Mouse (Mus musculus): ENCODE data around the gene Rab5c.

Rab5c gene

GRCm38 (mm10) chr11:100752294-100752693, 14.3 kb upstream of the Rab5c start:
- DNase-seq (ENCODE audit: low spot score) = no peak

- DNase-seq (ENCODE audit: low spot score) = no peak
These were observed 12.1 kb upstream of the Rab5c start for GRCm38 (mm10) chr11:100750127-100750526.

GRCm38 (mm10) chr11:100749469-100749868, 11.5 kb upstream of the Rab5c start:
- DNase-seq (ENCODE audit: low spot score) = no peak

GRCm38 (mm10) chr11:100748620-100749019, 10.6 kb upstream of the Rab5c start:
- DNase-seq (ENCODE audit: low spot score) = no peak

- DNase-seq (ENCODE audit: low spot score) = no peak
These were observed 9.1 kb upstream of the Rab5c start for GRCm38 (mm10) chr11:100747114-100747513.

- DNase-seq (ENCODE audit: low spot score) = no peak
These were observed 8.5 kb upstream of the Rab5c start for GRCm38 (mm10) chr11:100746546-100746945.

- no peak for DNase-seq (ENCODE audit: low spot score)
These were observed 7.1 kb upstream of the Rab5c start for GRCm38 (mm10) chr11:100745085-100745484.

GRCm38 (mm10) chr11:100741348-100741747, 3.3 kb upstream of the Rab5c start:
- no peak for DNase-seq (ENCODE audit: low spot score)

GRCm38 (mm10) chr11:100738749-100739148, 734 bp upstream of the Rab5c start:
- DNase-seq (ENCODE audit: low spot score) = no peak

GRCm38 (mm10) chr11:100737105-100737733, 796 bp downstream of the Rab5c start:
- no peak for DNase-seq (ENCODE audit: low spot score)

- DNase-seq (ENCODE audit: low spot score) = no peak
These were observed 1.3 kb downstream of the Rab5c start for GRCm38 (mm10) chr11:100736746-100737080.

- no peak for DNase-seq (ENCODE audit: low spot score)
These were observed 1.9 kb downstream of the Rab5c start for GRCm38 (mm10) chr11:100735954-100736745.

- no peak for DNase-seq (ENCODE audit: low spot score)
These were observed 2.7 kb downstream of the Rab5c start for GRCm38 (mm10) chr11:100735134-100735865.

- no peak for DNase-seq (ENCODE audit: low spot score)
These were observed 7.4 kb downstream of the Rab5c start for GRCm38 (mm10) chr11:100730477-100731205.

GRCm38 (mm10) chr11:100729976-100730375, 8.0 kb downstream of the Rab5c start:
- no peak for DNase-seq (ENCODE audit: low spot score)

- no peak for DNase-seq (ENCODE audit: low spot score)
These were observed 9.4 kb downstream of the Rab5c start for GRCm38 (mm10) chr11:100728601-100729000.

GRCm38 (mm10) chr11:100727201-100727600, 10.8 kb downstream of the Rab5c start:
- DNase-seq (ENCODE audit: low spot score) = no peak

- DNase-seq (ENCODE audit: low spot score) = no peak
These were observed 13.0 kb downstream of the Rab5c start for GRCm38 (mm10) chr11:100724919-100725512.

GRCm38 (mm10) chr11:100722493-100723028, 15.5 kb downstream of the Rab5c start:
- DNase-seq (ENCODE audit: low spot score) = no peak

- no peak for DNase-seq (ENCODE audit: low spot score)
These were observed 16.1 kb downstream of the Rab5c start for GRCm38 (mm10) chr11:100721776-100722492.

GRCm38 (mm10) chr11:100721254-100721653, 16.8 kb downstream of the Rab5c start:
- DNase-seq (ENCODE audit: low spot score) = no peak

Measured in ovary, postnatal 14 days (tissue).